Comparison of ENCODE assay signal across 8 mouse cellular contexts in genomic region chr10:13474568-13474955, GRCm38 (mm10). TPM values are rescaled to one million over a fixed set of nuclear protein-coding genes. Genes with fewer than 3 reads are reported as not detected.
DNase-seq lines count a peak whose midpoint lies in the region; ATAC-seq and TF ChIP-seq lines count a peak whose summit lies in the region.

No protein-coding gene starts in this region.

- 3% methylated on average over 9 of the region's 10 CpGs for WGBS in heart, embryonic 14.5 days
- 5% methylated on average over 9 of the region's 10 CpGs for WGBS in embryonic facial prominence, embryonic 14.5 days
- WGBS in kidney, adult 2 months, result 10% methylated on average over 10 of the region's 10 CpGs
- WGBS in midbrain, embryonic 12.5 days, result 7% methylated on average over 10 of the region's 10 CpGs

- intact Hi-C loops in heart, postnatal 36 days (cut with DNase I), result no loop called here

- H3K4me1 ChIP-seq in heart, embryonic 14.5 days (ENCODE audit: control insufficient read depth in 2 of 2, insufficient read depth in 2 of 2, low read length in 2 of 2), result peaks cover 9 to 13% of the 10 kb centered on the region in 2 experiments; a peak in 2 of 4 replicates
- peaks cover 11% of the 10 kb centered on the region for H3K4me1 ChIP-seq in embryonic facial prominence, embryonic 14.5 days (ENCODE audit: control insufficient read depth, insufficient read depth, low read length)
- peaks cover 5% of the 10 kb centered on the region; the same call in 1 of the 2 replicates for H3K4me1 ChIP-seq in kidney, adult 2 months (ENCODE audit: control insufficient read depth, insufficient read depth, low read length)
- H3K4me1 ChIP-seq in midbrain, embryonic 12.5 days, result 0 out of 2 replicates have a peak, but pooled peaks cover 5% of the 10 kb centered on the region

- peak overlapping the region; percentile 96 for H3K4me2 ChIP-seq in heart, embryonic 14.5 days (ENCODE audit: low read length)
- H3K4me2 ChIP-seq in embryonic facial prominence, embryonic 14.5 days (ENCODE audit: low read depth, low read length), result peak overlapping the region; percentile 100
- peak overlapping the region; percentile 89 for H3K4me2 ChIP-seq in midbrain, embryonic 12.5 days (replicated peaks)

- TF ChIP-seq POLR2A in kidney, adult 2 months (IDR thresholded peaks at IDR 0.05; ENCODE audit: low read depth, low read length), result no peak

- ATAC-seq in heart, embryonic 14.5 days (ENCODE audit: insufficient number of reproducible peaks, insufficient read depth, low FRiP score, low read depth), result no peak
- ATAC-seq in embryonic facial prominence, embryonic 14.5 days (ENCODE audit: low read depth), result 0 out of 2 replicates have a peak, but pooled peaks have one; percentile 9
- no peak for ATAC-seq in midbrain, embryonic 12.5 days (ENCODE audit: low FRiP score, low read depth)

- no peak for DNase-seq in heart, postnatal 36 days
- no peak for DNase-seq in embryonic facial prominence, embryonic 14.5 days (ENCODE audit: low spot score)
- peak; percentile 36 for DNase-seq in kidney, adult 2 months
- no peak for DNase-seq in left cerebral cortex, adult 9 months (ENCODE audit: low spot score in 2 of 2)
- no peak for DNase-seq in testis, postnatal 10 days (ENCODE audit: low spot score)
- no peak for DNase-seq in adrenal gland, postnatal 14 days

- peak overlapping the region; percentile 69 for H3K9ac ChIP-seq in heart, embryonic 14.5 days (ENCODE audit: low read length)
- peak overlapping the region; percentile 81 for H3K9ac ChIP-seq in embryonic facial prominence, embryonic 14.5 days (ENCODE audit: low read depth, low read length)
- peak overlapping the region; percentile 69 for H3K9ac ChIP-seq in midbrain, embryonic 12.5 days (replicated peaks)

- H3K36me3 ChIP-seq in heart, embryonic 14.5 days (ENCODE audit: control insufficient read depth, insufficient read depth, low read length), result no peaks in the 10 kb centered on the region
- H3K36me3 ChIP-seq in embryonic facial prominence, embryonic 14.5 days (ENCODE audit: control insufficient read depth, insufficient read depth, low read length), result no peaks in the 10 kb centered on the region
- no peaks in the 10 kb centered on the region for H3K36me3 ChIP-seq in kidney, adult 2 months (ENCODE audit: control insufficient read depth, insufficient read depth, low read length)
- no peaks in the 10 kb centered on the region for H3K36me3 ChIP-seq in midbrain, embryonic 12.5 days

- H3K9me3 ChIP-seq in heart, embryonic 14.5 days (ENCODE audit: control insufficient read depth, low read length), result no peaks in the 10 kb centered on the region
- no peaks in the 10 kb centered on the region for H3K9me3 ChIP-seq in embryonic facial prominence, embryonic 14.5 days (ENCODE audit: control insufficient read depth, low read length)
- H3K9me3 ChIP-seq in midbrain, embryonic 12.5 days, result no peaks in the 10 kb centered on the region

- H3K27me3 ChIP-seq in heart, embryonic 14.5 days (ENCODE audit: control insufficient read depth, insufficient read depth, low read length), result peaks cover 11% of the 10 kb centered on the region; the same call in 1 of the 2 replicates
- H3K27me3 ChIP-seq in embryonic facial prominence, embryonic 14.5 days (replicated peaks; ENCODE audit: control insufficient read depth, insufficient read depth, low read length), result peaks cover 18% of the 10 kb centered on the region
- no peaks in the 10 kb centered on the region for H3K27me3 ChIP-seq in kidney, adult 2 months (replicated peaks; ENCODE audit: control insufficient read depth, insufficient read depth, low read length)
- H3K27me3 ChIP-seq in midbrain, embryonic 12.5 days, result peaks cover 55% of the 10 kb centered on the region

- H3K27ac ChIP-seq in heart, embryonic 14.5 days (replicated peaks in 1 of 2; ENCODE audit: control insufficient read depth in 1 of 2, insufficient read depth in 1 of 2, low read depth in 2 of 2, low read length in 2 of 2), result no peak overlapping the region
- H3K27ac ChIP-seq in embryonic facial prominence, embryonic 14.5 days (replicated peaks; ENCODE audit: low read depth, low read length), result no peak overlapping the region
- peak overlapping the region; percentile 48; the same call in 1 of the 2 replicates for H3K27ac ChIP-seq in kidney, adult 2 months (ENCODE audit: insufficient read depth, low read depth, low read length)
- no peak overlapping the region for H3K27ac ChIP-seq in midbrain, embryonic 12.5 days (replicated peaks)

- TF ChIP-seq CTCF in kidney, adult 2 months (conservative IDR thresholded peaks at IDR 0.05; ENCODE audit: insufficient read depth, insufficient read length, low read depth, low read length), result no peak

- peak overlapping the region; percentile 75 to 92 for H3K4me3 ChIP-seq in heart, embryonic 14.5 days (ENCODE audit: control insufficient read depth in 1 of 2, insufficient read depth in 1 of 2, low read depth in 1 of 2, low read length in 2 of 2)
- H3K4me3 ChIP-seq in embryonic facial prominence, embryonic 14.5 days (ENCODE audit: low read depth, low read length), result peak overlapping the region; percentile 66
- peak overlapping the region; percentile 74 for H3K4me3 ChIP-seq in kidney, adult 2 months (ENCODE audit: insufficient read depth, low read depth, low read length)
- peak overlapping the region; percentile 66 for H3K4me3 ChIP-seq in midbrain, embryonic 12.5 days

RNA-seq across cellular contexts. Expression of gene Phactr2, which starts 0.3 kb away (rescaled TPM):
- polyA plus RNA-seq in heart, embryonic 14.5 days (2014; fragmentation: Nextera tagmentation; extraction: Ambion mirVana), result 78.8 and 80.1 TPM in 2 replicates
- 10 to 100 TPM; 45.6 to 45.8 TPM for total RNA-seq in heart, postnatal 36 days (2021)
- 37.8 and 39.9 TPM in 2 replicates for polyA plus RNA-seq in embryonic facial prominence, embryonic 14.5 days (2014; fragmentation: Nextera tagmentation; extraction: Ambion mirVana)
- polyA plus RNA-seq in kidney, adult 2 months (2012; rRNA removed), result 10.7 and 12.5 TPM in 2 replicates
- polyA plus RNA-seq in midbrain, embryonic 12.5 days (2016; fragmentation: Nextera tagmentation; extraction: Ambion mirVana), result 11.2 and 11.7 TPM in 2 replicates
- 26.3 and 31.4 TPM in 2 replicates for total RNA-seq in adrenal gland, postnatal 14 days (2021)

RNA-seq across cellular contexts. Expression of gene Fuca2, which starts 24.8 kb away (rescaled TPM):
- polyA plus RNA-seq in heart, embryonic 14.5 days (2014; fragmentation: Nextera tagmentation; extraction: Ambion mirVana), result 87.8 and 103 TPM in 2 replicates
- total RNA-seq in heart, postnatal 36 days (2021), result 100 to 1,000 TPM; 243 to 271 TPM
- polyA plus RNA-seq in embryonic facial prominence, embryonic 14.5 days (2014; fragmentation: Nextera tagmentation; extraction: Ambion mirVana), result 63.4 and 64.3 TPM in 2 replicates
- polyA plus RNA-seq in kidney, adult 2 months (2012; rRNA removed), result 120 TPM in 2 replicates
- polyA plus RNA-seq in midbrain, embryonic 12.5 days (2016; fragmentation: Nextera tagmentation; extraction: Ambion mirVana), result 24.0 and 25.8 TPM in 2 replicates
- total RNA-seq in adrenal gland, postnatal 14 days (2021), result 17.8 and 18.5 TPM in 2 replicates
